Mouse (Mus musculus) brown adipose tissue, adult 24 weeks (tissue): ENCODE results near the gene Lrrc36. TPM values are rescaled to one million over a fixed set of nuclear protein-coding genes. Genes with fewer than 3 reads are reported as not detected.
A peak's percentile ranks its signal among the peaks of the same experiment; 100 is the strongest.

Source experiments
- H3K27ac ChIP-seq: fragments of 200-500 bp; replicated peaks from 2 replicates; pipeline ENCODE4 v1.5.1; 2012; ENCODE audit warnings: low read depth, mild to moderate bottlenecking, low read length
- H3K4me1 ChIP-seq: fragments of 200-500 bp; 2 replicates; pipeline ENCODE4 v1.6.1; 2012; ENCODE audit warnings: low read length, mixed read lengths; ENCODE audit not compliant: control insufficient read depth, insufficient read depth, insufficient read length
- H3K4me3 ChIP-seq: fragments of 200-500 bp; 2 replicates; pipeline ENCODE4 v1.5.1; 2012; ENCODE audit warnings: low read depth, mild to moderate bottlenecking, low read length, moderate library complexity; ENCODE audit not compliant: insufficient read depth
- polyA plus RNA-seq: library from polyadenylated mRNA; stranded (reverse); fragments of >200 nt; gene quantifications from 2 replicates; pipeline ENCODE4 v1.2.4, GENCODE M21; 2012; ENCODE audit not compliant: missing spikeins, insufficient read depth, insufficient read length

The Lrrc36 gene
- polyA plus RNA-seq, 1 experiment: 1.0 TPM

DNA sequence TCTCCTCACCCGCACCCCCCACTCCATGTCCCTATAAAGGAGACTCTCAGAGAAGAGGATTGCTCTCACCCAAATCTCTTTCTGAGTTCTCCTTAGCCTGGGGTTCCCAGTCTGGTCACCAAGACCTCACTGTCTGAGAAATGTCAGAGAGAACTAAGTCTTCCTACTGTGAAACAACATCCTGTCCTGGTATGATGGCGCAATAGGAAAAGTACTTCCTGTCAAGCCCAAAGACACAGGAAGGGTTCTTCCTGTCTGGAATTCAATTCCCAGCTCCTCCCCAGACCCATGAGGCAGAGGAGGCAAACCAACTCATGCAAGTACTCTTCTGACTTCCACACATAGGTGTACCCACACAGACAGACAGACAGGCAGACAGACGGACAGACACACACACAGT is 91.2 kb downstream of the Lrrc36 start:
- H3K4me1 ChIP-seq: peaks cover 20% of the 10 kb centered on the region
- H3K4me3 ChIP-seq: peak overlapping the region; percentile 34
- H3K27ac ChIP-seq: peak overlapping the region; percentile 99

GRCm38 (mm10) chr8:105506977-105507376 is 93.6 kb downstream of the Lrrc36 start:
- Histone ChIP-seq H3K27ac (no peak overlapping the region), H3K4me3 (no peak overlapping the region), H3K4me1 (peaks cover 20% of the 10 kb centered on the region)

- Histone ChIP-seq H3K27ac (no peak overlapping the region), H3K4me1 (peaks cover 20% of the 10 kb centered on the region), H3K4me3 (no peak overlapping the region)
These were observed 95.4 kb downstream of the Lrrc36 start for GRCm38 (mm10) chr8:105508758-105509157.

DNA sequence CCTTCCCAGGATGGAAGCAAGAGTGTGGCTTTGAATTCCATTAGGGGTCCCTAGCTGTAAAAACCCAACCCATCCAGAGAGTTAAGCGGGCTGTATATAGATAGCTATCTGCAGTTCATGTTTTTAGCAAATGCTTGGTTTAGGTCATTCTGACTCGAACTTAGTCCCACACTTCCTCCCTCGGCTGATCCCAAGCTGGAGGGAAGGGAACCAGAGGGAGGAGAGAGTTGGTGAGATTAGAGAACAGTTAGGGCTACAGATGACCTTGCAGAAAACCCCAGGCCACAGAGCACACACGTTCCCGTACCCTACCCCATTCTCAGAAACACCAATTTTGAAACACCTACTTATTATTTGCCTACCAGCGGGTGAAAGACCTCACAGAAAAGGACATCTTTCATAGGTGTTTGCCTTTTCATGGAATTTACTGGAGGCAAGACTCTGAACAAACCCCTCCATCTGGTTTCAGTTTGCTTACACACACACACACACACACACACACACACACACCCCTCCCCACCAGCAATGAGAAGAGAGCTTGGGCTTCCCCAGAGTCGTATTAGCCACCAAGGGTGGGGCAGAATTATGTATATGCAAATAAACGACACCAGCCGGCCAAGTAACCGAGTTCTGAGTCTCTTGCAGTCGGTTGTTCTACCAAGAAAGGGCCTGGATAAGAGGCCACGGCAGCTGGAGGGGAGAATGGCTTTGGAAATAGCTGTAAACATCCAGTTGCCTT is 96.8 kb downstream of the Lrrc36 start:
- Histone ChIP-seq H3K4me1 (peaks cover 10% of the 10 kb centered on the region), H3K27ac (no peak overlapping the region), H3K4me3 (no peak overlapping the region)

Other genes with a start within 250 kb of the Lrrc36 start
- gene Cbfb, start 242.9 kb upstream of the Lrrc36 start, polyA plus RNA-seq: 14.0 and 14.7 TPM in 2 replicates
- 15.1 and 17.8 TPM in 2 replicates for gene D230025D16Rik, start 188.4 kb upstream of the Lrrc36 start, polyA plus RNA-seq
- 1.9 and 2.8 TPM in 2 replicates for gene B3gnt9, start 158.4 kb upstream of the Lrrc36 start, polyA plus RNA-seq
- gene Tradd, start 149.0 kb upstream of the Lrrc36 start, polyA plus RNA-seq: 5.1 TPM in 2 replicates
- gene Fbxl8, start 148.9 kb upstream of the Lrrc36 start, polyA plus RNA-seq: 2.0 TPM in 2 replicates
- 5.0 and 6.9 TPM in 2 replicates for gene Hsf4, start 143.8 kb upstream of the Lrrc36 start, polyA plus RNA-seq
- gene Nol3, start 137.4 kb upstream of the Lrrc36 start, polyA plus RNA-seq: 57.4 and 71.2 TPM in 2 replicates
- gene 4931428F04Rik, start 123.7 kb upstream of the Lrrc36 start, polyA plus RNA-seq: 0.63 and 1.4 TPM in 2 replicates
- 0.83 and 3.3 TPM in 2 replicates for gene Exoc3l, start 117.5 kb upstream of the Lrrc36 start, polyA plus RNA-seq
- 22.5 and 27.0 TPM in 2 replicates for gene E2f4, start 115.9 kb upstream of the Lrrc36 start, polyA plus RNA-seq
- 1.1 and 4.7 TPM in 2 replicates for gene Elmo3, start 108.0 kb upstream of the Lrrc36 start, polyA plus RNA-seq
- gene Lrrc29, start 87.3 kb upstream of the Lrrc36 start, polyA plus RNA-seq: 0.83 and 0.99 TPM in 2 replicates
- 60.5 and 72.6 TPM in 2 replicates for gene Tmem208, start 87.2 kb upstream of the Lrrc36 start, polyA plus RNA-seq
- 2.1 and 3.3 TPM in 2 replicates for gene Fhod1, start 65.6 kb upstream of the Lrrc36 start, polyA plus RNA-seq
- 0.24 TPM in 1 of 2 replicates, not detected in the other for gene Slc9a5, start 64.7 kb upstream of the Lrrc36 start, polyA plus RNA-seq
- not detected in 2 replicates for gene Plekhg4, start 40.3 kb upstream of the Lrrc36 start, polyA plus RNA-seq
- gene Kctd19, start 69 bp upstream of the Lrrc36 start, polyA plus RNA-seq: not detected in 2 replicates
- 29.6 and 45.2 TPM in 2 replicates for gene Tppp3, start 58.0 kb downstream of the Lrrc36 start, polyA plus RNA-seq
- 8.7 and 10.2 TPM in 2 replicates for gene Zdhhc1, start 83.3 kb downstream of the Lrrc36 start, polyA plus RNA-seq
- gene Hsd11b2, start 105.2 kb downstream of the Lrrc36 start, polyA plus RNA-seq: not detected in 2 replicates
- gene Atp6v0d1, start 152.5 kb downstream of the Lrrc36 start, polyA plus RNA-seq: 52.7 and 65.1 TPM in 2 replicates
- 13.4 and 14.4 TPM in 2 replicates for gene Ripor1, start 191.7 kb downstream of the Lrrc36 start, polyA plus RNA-seq
- gene Ctcf, start 223.0 kb downstream of the Lrrc36 start, polyA plus RNA-seq: 18.5 and 22.9 TPM in 2 replicates
- not detected in 2 replicates for gene Agrp, start 223.8 kb downstream of the Lrrc36 start, polyA plus RNA-seq